Mouse (Mus musculus) A20 (cell line): ENCODE data around the gene Pygb.

Source experiments
- DNase-seq: peaks from one replicate; pipeline ENCODE4 v3.0.0-alpha.2; 2011; ENCODE audit warnings: low read depth, low spot score

The Pygb gene

DNA sequence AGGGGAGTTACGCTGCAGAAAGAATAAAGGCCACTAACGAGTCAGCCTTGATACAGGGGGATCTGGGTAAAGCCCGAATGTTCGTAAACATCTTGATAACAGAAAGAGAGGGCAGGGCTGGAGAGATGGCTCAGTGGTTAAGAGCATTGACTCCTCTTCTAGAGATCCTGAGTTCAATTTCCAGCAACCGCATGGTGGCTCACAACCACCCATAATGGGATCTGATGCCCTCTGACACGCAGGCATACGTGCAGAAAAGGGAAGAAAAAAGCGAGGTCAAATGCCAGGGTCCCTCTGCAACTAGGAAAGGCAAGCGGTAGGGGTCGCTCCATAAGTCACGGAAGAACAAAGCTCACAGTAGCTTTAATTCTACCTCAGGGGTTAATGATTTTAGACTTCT, 54.6 kb downstream of the Pygb start:
- DNase-seq: no peak

DNA sequence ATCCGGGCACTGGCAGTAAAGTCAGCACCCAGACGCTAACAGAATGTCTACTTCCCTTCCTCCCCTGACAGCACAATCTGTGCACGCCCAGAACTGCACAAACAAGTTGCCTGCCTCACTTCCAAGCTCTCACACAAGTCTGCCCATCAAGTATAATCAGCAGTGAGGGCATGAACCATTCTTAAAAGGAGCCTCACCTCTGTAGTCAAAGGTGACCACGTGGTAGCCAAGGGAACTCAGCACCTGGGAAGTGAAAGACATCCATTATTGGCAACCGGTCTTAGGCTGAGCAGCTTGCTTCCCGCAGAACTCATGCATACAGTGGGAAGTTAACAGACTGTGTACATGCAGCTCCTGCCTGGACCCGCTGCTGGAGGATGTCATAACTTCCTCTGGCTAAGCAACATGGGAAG, 55.5 kb downstream of the Pygb start:
- DNase-seq: no peak

- DNase-seq: peak; percentile 63
These were observed 58.3 kb downstream of the Pygb start for GRCm38 (mm10) chr2:150844798-150845197.

DNA sequence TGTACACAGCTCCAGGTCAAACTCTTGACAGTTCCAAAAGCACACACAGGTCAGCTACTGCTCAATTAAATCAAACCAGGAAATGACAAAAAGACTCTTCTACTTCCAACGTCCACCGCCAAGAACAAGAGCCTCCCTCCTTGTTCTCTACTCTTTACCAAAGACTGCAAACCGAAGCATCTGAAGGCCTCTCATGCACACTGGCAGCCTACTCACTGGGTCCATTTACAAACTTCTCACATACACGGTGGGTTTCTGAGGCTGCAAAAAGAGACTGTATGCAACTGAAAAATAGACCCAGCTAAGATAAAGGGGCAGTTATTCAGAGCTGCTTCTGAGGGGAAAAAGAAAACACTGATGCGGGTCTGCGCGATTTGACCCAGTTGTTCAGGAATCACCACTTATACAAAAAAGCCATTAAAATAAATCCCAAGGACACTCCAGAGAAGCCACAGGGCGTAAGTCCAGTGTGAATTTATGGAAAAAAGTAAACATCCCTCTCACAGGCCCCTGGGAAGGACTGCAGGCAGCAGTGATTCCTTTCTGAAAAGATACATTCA, 61.0 kb downstream of the Pygb start:
- DNase-seq: no peak

DNA sequence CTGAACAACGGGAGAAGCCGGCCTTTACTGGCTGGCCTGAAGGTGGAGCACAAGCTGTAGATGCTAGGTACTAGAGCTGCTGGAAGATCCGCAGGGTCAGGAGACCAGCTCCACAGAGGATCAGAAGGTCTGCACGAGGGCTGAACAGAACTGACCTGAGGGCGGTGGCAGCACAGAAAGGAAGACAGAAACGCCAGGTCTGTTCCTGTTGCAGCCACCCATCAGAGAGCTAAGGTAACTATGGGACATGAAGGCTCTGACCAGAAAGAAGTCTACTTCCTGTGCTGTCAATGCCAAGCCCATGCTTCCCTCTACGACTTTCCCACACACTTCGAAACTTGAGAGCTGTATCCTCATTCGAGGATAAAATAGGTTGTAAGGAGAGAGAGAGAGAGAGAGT, 64.7 kb downstream of the Pygb start:
- no peak for DNase-seq

GRCm38 (mm10) chr2:150855186-150855585, 68.7 kb downstream of the Pygb start:
- DNase-seq: no peak

DNA sequence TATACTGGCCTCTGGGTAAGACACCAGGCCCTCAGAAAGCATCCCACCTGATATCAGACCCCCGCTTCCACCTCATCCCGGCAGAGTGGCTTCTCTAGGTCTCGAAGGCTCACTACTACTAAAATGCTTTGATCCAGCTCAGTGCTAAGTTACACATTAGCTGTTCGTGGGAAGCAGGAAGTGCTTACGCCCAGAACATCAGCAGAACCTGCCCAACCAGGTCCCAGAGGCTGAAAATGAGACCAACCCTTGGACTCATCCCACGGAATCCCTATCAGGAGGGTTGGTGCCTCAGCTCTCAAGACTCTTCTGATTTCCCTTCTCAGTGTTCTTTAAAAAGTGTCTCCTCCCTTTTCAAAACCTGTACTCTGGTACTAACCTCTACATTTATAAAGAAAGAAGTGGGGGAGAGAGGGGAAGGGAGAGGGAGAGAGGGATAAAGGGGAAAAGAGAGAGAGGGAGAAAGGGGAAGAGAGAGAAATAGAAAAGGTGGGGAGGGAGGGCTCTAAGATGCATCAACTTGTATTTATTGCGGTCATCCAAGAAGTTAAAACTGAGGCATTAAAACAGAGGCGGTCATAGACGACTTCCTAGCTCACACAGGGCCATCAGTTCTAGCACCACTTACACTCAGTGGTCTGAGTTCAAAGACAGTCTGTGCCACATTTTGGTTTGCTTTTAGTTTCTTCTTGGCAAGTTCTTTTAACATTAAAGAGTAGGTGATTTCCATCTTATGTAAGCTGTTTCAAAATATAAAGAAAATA, 72.4 kb downstream of the Pygb start:
- DNase-seq: no peak

DNA sequence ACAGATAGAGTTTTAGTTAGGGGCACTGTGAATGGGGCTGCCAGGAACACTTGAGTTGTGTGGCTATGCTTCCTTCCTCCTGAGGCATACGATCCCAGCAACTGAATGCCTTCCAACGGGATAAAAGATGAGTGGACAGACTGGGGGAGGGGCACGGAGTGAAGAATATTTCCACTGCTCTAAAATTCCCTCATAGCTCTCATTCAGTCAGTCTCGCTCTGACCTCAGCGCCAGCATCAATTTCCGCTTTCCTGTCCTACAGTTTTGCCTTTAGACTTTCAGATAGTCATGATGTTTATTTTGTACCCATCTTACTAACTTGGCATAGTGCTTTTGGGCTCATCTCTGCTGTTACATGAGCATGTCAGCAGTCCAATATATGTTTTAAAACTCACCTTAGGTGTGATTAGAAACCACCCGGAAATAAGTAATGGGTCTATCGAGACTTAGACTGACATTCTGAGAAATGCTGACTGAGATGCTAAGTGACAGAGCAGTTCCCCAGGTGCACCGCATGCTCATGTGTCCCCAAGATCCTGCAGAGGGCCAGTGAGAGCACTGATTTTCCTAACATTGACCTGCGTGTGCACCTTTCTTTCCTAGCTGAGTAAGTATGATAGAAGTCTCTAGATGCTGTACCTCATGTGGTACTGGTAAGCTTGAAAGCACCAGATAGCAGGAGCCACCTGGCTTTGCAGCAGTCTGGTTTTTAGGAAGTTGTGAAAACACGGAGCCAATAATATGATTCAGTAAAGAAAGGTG, 73.4 kb downstream of the Pygb start:
- peak; percentile 59 for DNase-seq

DNA sequence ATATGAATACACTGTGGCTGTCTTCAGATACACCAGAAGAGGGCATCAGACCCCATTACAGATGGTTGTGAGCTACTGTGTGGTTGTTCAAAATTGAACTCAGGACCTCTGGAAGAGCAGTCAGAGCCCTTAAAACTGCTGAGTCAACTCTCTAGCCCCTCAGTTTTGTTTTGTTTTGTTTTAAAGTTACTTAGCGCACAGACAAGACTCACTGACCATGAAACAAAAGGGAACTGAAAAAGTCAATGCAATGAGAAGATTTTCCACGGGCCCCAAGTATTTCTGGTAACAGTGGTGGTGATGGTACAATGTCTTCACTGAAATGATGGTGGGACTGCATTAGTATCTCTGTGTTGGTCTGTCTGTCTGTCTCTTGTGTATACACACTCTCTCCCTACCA, 74.6 kb downstream of the Pygb start:
- peak; percentile 73 for DNase-seq

DNA sequence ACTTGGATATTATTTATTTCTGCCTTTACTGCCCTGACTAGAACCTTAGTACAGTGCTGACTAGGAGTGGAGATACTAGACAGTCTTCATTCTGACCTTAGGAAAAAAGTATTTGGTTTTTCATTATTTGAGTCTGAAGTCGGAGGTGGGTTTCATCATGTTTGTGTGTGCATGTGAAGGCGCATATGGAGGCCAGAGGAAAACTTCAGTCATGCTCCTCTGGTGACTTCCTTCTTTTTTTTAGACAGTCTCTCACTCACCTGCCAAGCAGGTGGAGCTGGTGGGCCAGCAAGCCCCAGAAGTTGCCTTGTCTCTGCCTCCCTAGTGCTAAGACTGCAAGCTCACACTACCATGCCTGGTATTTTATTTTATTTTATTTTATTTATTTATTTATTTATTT, 80.5 kb downstream of the Pygb start:
- DNase-seq: peak; percentile 8

GRCm38 (mm10) chr2:150869446-150869845, 82.9 kb downstream of the Pygb start:
- DNase-seq: peak; percentile 14

DNA sequence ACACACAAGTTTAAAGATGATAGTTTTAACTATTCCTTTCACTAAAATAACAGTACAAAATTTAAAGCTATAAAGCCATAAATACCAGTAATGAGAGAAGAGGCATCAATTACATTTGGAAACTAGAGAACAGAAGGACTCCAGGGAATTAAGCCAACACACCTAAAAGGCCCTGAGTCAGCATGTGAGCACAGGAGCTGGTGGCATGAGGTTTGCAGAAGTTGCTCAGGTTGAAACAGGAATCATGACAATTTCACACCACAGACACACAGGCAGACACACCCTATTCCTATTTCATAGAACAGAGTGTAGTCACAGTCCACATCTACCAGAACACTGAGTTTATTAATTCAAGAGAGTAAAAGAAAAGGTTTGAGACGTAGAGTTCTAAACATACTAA, 88.0 kb downstream of the Pygb start:
- peak; percentile 44 for DNase-seq

DNA sequence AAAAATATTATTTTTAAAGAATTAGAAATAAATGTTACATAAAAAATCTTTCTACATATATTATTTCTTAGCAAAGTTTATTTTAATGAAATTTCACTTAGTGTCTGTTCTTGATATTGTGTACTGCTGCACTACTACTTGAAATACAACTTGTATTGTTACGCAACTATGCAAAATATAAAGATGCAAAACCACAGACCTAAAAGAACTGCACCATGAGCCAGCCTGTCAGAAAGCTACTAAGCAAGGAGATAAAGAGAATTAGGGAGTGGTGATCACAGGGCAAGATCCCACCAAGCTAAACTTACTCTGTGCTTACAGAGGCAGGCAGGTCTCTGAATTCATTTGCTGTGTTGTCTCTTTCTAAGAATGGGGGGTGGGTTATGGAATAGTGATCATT, 88.7 kb downstream of the Pygb start:
- peak; percentile 59 for DNase-seq

GRCm38 (mm10) chr2:150877561-150877960, 91.0 kb downstream of the Pygb start:
- DNase-seq: no peak
